Mouse (Mus musculus) forebrain, embryonic 10.5 days (tissue): ENCODE measurements at regions not wholly inside any gene's neighbourhood (a gene's known extent, or its start where the extent isn't known, plus 50 kb on each side); places are given as distances from the start of the nearest gene placed in this dataset.

Experiments
- DNase-seq: peaks from one replicate; pipeline ENCODE4 v3.0.0-alpha.2; 2017; ENCODE audit warnings: low spot score; ENCODE audit errors: extremely low spot score
- H3K27ac ChIP-seq: fragments of 300-500 bp; sonication (generic); 2 replicates; pipeline ENCODE4 v1.5.1; 2016; ENCODE audit warnings: mild to moderate bottlenecking
- H3K27me3 ChIP-seq: fragments of 300-500 bp; sonication (generic); 2 replicates; pipeline ENCODE4 v1.6.1; 2016; ENCODE audit warnings: mild to moderate bottlenecking; ENCODE audit not compliant: poor library complexity, severe bottlenecking
- H3K36me3 ChIP-seq: fragments of 300-500 bp; sonication (generic); replicated peaks from 2 replicates; pipeline ENCODE4 v1.6.1; 2016; ENCODE audit warnings: mild to moderate bottlenecking, moderate library complexity
- H3K4me1 ChIP-seq: fragments of 300-500 bp; sonication (generic); 2 replicates; pipeline ENCODE4 v1.6.1; 2016
- H3K4me3 ChIP-seq: fragments of 300-500 bp; sonication (generic); 2 replicates; pipeline ENCODE4 v1.5.1; 2016; ENCODE audit warnings: mild to moderate bottlenecking, moderate library complexity
- H3K9me3 ChIP-seq: fragments of 300-500 bp; sonication (generic); 2 replicates; pipeline ENCODE4 v1.6.1; 2016; ENCODE audit warnings: mild to moderate bottlenecking, moderate library complexity
- whole genome bisulfite sequencing: fragments of 180-500 bp; shearing (Covaris S2); methylation state at CpG from one replicate; pipeline ENCODE4 v1.1.7; 2016; 5-methylcytosine and 5-hydroxymethylcytosine counted together

DNA sequence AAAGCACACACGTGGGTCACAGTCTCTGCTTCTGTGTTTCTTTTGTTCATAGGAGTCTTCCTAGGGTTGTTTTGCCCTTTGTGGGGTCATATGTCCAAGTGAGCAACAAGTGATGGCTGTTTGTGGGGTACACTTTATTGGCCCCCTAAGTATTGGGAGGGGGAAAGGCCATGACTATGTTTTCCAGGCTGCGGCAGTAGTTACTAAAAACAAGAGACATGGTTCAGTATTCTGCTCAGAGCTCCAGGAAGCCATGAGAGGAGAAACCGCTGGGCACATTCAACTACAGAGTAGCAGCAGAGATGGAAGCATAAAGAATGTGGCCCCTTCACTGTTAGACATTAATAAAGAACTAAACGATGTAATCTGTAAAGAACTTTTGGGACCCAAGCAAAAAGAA is 154.7 kb downstream of the Lmo4 start:
- 82% methylated on average over 4 of the region's 4 CpGs for WGBS
- no peak for DNase-seq
- Histone ChIP-seq H3K4me3 (no peak overlapping the region), H3K27me3 (no peaks in the 10 kb centered on the region), H3K4me1 (no peaks in the 10 kb centered on the region), H3K36me3 (no peaks in the 10 kb centered on the region), H3K27ac (no peak overlapping the region), H3K9me3 (no peaks in the 10 kb centered on the region)

DNA sequence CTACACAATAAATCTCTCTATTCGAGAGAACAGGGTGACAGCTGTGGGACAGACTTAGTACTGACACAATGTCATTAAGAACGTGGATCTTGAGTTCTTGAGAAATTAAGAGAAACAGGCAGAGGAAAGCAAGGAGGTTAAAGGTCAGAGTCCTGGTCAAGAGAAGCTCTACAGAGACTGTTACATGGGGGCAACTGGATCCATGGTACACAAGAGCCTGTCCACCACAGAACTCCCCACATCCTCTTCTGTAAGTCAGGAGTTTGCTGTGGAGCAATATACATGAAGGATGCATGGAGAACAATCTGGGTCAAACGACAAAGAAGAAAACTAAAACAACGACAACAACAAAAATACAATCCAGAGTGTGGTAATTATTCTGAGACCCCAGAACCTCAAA is 155.8 kb downstream of the Lmo4 start:
- Histone ChIP-seq H3K9me3 (no peaks in the 10 kb centered on the region), H3K4me3 (no peak overlapping the region), H3K4me1 (no peaks in the 10 kb centered on the region), H3K27ac (no peak overlapping the region), H3K27me3 (no peaks in the 10 kb centered on the region), H3K36me3 (no peaks in the 10 kb centered on the region)
- no peak for DNase-seq
- WGBS = 75% methylated on average over 4 of the region's 4 CpGs

DNA sequence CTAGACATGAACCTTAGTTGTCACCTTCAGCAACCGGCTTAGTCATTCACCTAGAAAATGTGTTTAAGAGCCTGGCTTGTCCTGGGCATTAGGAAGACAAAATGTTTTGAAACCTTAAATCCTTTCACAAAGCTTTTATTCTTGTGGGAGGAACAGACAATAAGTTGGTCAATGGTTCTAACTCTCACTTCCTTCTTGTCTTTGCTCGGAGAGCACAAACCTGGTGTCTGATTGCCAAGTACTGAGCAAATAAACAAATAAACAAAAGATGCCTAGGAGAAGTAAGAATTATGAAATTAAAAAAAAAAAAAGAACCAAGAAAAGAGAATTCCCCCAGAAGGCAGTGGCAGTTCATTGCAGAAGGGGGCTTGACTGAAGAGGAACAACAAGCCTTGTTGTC is 160.7 kb downstream of the Lmo4 start:
- Histone ChIP-seq H3K36me3 (no peaks in the 10 kb centered on the region), H3K4me3 (no peak overlapping the region), H3K27ac (no peak overlapping the region), H3K4me1 (peaks cover 15% of the 10 kb centered on the region), H3K27me3 (no peaks in the 10 kb centered on the region), H3K9me3 (no peaks in the 10 kb centered on the region)
- 59% methylated on average over 2 of the region's 2 CpGs for WGBS
- no peak for DNase-seq

DNA sequence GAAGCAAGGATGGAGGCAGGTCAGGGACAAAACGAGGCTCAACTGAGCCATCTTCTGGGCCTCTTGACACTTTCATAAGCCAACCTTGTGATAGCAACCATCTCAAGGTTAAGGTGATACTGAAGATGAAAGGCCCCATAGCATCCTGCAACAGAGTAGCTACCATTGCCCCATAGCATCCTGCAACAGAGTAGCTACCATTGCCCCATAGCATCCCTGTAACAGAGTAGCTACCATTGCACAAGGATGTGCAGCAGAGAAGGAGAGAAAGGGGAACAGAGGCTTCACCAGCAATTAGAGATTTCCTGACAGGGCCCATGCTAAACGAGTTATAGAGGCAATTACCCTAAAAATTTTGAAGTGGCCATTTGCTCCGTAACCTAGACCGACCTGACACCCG is 163.2 kb downstream of the Lmo4 start:
- H3K27me3 ChIP-seq = no peaks in the 10 kb centered on the region
- 91% methylated on average over 5 of the region's 5 CpGs for WGBS
- H3K4me3 ChIP-seq = no peak overlapping the region
- no peak overlapping the region for H3K27ac ChIP-seq
- DNase-seq = no peak
- H3K4me1 ChIP-seq = peaks cover 15% of the 10 kb centered on the region
- H3K9me3 ChIP-seq = no peaks in the 10 kb centered on the region
- no peaks in the 10 kb centered on the region for H3K36me3 ChIP-seq

DNA sequence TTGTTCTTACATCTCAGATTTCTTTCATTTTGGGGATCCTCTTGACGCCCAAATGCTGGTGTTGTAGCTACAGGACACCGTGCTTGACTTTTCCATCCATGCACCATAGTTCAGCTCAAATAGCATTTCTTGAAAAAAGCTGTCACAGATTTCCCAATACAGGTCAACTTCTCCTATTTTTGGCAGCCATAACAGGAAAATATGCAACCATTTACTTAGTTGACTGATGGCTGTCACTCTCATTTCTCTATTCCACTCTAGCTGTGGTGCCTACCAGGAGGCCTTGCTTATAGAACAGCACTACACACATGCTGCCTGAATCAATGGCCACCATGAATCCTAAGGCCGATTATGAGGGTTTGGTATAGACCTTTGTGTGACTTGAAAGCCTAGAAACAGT is 165.5 kb downstream of the Lmo4 start:
- no peak overlapping the region for H3K4me3 ChIP-seq
- WGBS = 88% methylated on average over 3 of the region's 3 CpGs
- H3K36me3 ChIP-seq = no peaks in the 10 kb centered on the region
- no peak for DNase-seq
- no peaks in the 10 kb centered on the region for H3K27me3 ChIP-seq
- no peak overlapping the region for H3K27ac ChIP-seq
- no peaks in the 10 kb centered on the region for H3K9me3 ChIP-seq
- H3K4me1 ChIP-seq = peaks cover 15% of the 10 kb centered on the region

DNA sequence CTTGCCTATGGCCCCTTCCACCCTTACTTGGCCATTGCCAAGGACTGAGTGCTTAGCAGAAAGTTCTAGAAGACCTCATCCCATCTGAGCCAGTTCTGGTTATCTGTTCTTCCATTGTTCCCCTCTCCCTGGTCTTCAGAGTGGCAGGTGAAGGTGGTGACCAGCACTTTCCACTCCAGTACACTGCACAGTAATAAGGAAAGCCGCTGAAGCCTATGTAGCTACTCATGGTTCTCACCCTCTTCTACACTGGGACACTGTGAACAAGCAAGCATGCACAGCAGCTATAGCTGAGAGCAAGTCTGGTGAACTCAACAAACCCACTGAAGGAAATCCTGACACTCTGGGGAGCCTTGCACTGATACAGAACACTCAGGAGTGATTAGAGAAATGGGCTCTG is 175.4 kb downstream of the Lmo4 start:
- Histone ChIP-seq H3K36me3 (no peaks in the 10 kb centered on the region), H3K4me1 (peaks cover 10% of the 10 kb centered on the region; the same call in 1 of the 2 replicates), H3K27ac (no peak overlapping the region), H3K9me3 (no peaks in the 10 kb centered on the region), H3K4me3 (no peak overlapping the region), H3K27me3 (no peaks in the 10 kb centered on the region)
- no peak for DNase-seq
- WGBS = 90% methylated on average over 1 of the region's 1 CpGs

DNA sequence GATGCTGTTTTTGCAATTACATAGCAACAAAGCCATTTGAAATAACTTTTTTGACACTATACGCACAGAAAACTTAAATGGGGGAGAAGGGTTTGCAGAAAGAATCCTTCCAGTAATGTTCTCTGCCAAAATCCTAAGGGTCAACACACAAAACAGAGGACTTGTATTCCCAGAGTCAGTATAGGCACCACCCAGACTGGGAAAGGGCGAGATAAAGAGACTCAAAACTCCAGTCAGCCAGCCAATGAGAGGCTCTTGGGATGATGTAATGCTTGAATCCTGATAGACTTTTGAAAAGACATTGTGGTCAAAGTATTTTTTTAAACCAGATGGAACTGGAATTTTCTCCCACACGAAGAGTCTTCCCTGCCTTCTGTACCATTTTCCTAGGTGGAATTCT is 175.9 kb downstream of the Lmo4 start:
- Histone ChIP-seq H3K36me3 (no peaks in the 10 kb centered on the region), H3K27ac (no peak overlapping the region), H3K27me3 (no peaks in the 10 kb centered on the region), H3K4me1 (peaks cover 10% of the 10 kb centered on the region; the same call in 1 of the 2 replicates), H3K9me3 (no peaks in the 10 kb centered on the region), H3K4me3 (no peak overlapping the region)
- DNase-seq = no peak
- WGBS = 86% methylated on average over 3 of the region's 3 CpGs

DNA sequence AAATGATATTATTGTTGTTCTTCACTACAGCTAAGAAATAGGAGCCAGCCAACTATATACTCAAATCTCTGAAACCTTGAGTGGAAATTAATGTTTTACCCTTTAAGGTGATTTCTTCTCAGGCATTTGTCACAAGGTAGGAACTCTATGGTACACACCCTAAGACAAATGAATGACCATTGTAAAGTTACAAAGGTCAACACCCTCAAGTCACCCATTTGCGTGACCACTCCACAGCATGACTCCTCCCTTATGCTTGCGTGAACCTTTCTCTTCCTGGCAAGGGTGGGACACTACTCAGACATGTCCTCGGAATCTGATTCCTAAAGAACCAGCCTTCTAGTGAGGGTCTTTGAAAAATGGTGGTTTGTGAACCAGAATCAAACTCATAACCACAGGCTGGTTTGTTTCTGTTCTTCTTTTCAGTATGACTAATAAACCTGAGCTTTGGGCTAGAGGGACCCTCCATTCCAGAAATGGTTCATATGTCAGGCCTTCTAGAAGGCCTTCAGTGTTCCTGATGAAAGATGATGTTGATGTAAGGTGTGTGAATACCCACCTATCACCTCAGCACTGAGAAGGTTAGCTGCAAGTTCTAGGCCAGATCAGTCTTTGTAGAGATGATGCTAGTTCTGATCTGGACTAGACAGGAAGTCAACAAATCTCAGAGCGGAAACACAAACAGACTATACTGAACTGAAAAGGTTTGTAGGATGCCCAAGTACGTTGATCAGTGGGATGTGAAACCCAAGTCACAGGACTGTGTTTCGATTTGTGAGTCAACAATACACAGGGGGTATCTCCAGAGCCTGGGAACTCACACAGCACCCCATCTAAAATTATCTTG is 177.7 kb downstream of the Lmo4 start:
- no peaks in the 10 kb centered on the region for H3K27me3 ChIP-seq
- H3K4me1 ChIP-seq = peaks cover 10% of the 10 kb centered on the region; the same call in 1 of the 2 replicates
- no peak overlapping the region for H3K27ac ChIP-seq
- WGBS = 89% methylated on average over 6 of the region's 6 CpGs
- H3K36me3 ChIP-seq = no peaks in the 10 kb centered on the region
- no peaks in the 10 kb centered on the region for H3K9me3 ChIP-seq
- no peak for DNase-seq
- no peak overlapping the region for H3K4me3 ChIP-seq

DNA sequence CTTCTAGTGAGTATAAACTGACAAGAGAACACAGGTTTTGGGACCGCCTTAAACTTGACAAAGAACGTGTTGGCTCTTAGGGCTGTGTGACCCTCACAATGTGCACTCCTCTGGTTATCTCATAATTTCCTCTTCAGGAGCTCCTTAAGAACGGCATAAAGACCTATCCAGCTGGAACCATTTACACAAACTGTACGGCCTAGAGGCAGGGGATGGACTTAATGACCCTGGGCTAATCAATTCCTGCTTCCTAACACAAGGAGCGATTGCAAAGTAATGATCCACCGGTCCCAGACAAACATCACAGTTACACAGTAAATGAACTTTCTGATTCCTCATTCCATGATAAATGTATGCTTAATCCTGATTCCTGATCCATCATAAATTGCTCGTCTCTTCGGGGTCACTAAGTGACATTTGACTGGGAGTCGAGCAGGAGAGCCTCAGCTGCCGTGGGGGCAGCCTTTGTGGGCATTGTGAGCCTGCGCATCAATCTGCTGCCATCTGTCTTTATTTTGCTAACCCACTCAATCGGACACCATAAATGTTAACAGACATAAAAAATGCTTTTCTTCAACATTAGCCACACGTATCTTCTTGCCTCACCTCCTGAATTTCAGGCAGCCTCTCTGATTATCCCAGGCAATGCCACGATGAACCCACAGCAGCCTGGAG is 179.4 kb downstream of the Lmo4 start:
- 75% methylated on average over 14 of the region's 14 CpGs for WGBS
- no peak for DNase-seq
- H3K36me3 ChIP-seq = no peaks in the 10 kb centered on the region
- no peak overlapping the region for H3K27ac ChIP-seq
- H3K4me3 ChIP-seq = no peak overlapping the region
- H3K27me3 ChIP-seq = no peaks in the 10 kb centered on the region
- H3K4me1 ChIP-seq = peaks cover 15% of the 10 kb centered on the region; the same call in 1 of the 2 replicates
- H3K9me3 ChIP-seq = no peaks in the 10 kb centered on the region

DNA sequence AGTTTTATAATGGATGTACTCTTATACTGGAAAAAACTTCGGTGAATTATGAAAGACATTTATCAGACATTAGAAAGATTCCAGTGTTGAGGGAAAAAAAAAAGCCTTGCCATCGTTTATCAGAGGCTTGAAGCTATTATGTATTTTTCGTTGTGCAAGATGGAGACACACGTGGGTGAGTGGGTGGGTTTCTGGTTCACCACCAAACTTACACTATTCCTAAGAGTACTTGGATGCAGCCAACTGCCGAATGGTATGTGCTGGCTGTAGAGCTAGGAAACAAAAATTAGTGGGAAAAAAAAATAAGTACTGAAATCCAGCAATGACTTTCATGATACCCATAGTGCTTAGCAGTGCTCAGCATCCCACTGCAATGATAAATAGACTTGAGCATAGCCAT is 180.8 kb downstream of the Lmo4 start:
- no peak for DNase-seq
- no peaks in the 10 kb centered on the region for H3K9me3 ChIP-seq
- H3K36me3 ChIP-seq = no peaks in the 10 kb centered on the region
- no peak overlapping the region for H3K4me3 ChIP-seq
- no peaks in the 10 kb centered on the region for H3K27me3 ChIP-seq
- H3K27ac ChIP-seq = no peak overlapping the region
- peaks cover 18% of the 10 kb centered on the region; the same call in 1 of the 2 replicates for H3K4me1 ChIP-seq
- 92% methylated on average over 5 of the region's 5 CpGs for WGBS

DNA sequence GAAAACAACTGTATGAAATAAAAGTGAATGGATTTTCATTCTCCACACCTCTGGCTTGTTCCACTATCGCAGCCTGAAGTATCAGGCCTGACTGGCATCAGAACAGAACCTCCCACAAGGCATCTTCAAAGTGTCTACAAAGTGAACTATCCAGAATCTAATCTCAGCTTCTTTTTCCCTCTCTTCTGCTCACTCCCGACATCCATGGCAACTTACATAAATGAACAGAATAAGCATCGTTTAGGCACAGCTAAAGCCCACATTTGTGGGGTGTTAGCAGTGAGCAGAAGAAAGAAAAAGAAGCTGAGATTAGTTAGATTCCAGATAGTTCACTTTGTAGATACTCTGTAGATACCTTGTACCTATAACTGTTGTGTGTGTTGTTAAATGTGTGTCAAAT is 182.0 kb downstream of the Lmo4 start:
- Histone ChIP-seq H3K4me1 (peaks cover 18% of the 10 kb centered on the region; the same call in 1 of the 2 replicates), H3K27me3 (no peaks in the 10 kb centered on the region), H3K4me3 (no peak overlapping the region), H3K27ac (no peak overlapping the region), H3K9me3 (no peaks in the 10 kb centered on the region), H3K36me3 (no peaks in the 10 kb centered on the region)
- DNase-seq = no peak
- WGBS = 91% methylated on average over 3 of the region's 3 CpGs

DNA sequence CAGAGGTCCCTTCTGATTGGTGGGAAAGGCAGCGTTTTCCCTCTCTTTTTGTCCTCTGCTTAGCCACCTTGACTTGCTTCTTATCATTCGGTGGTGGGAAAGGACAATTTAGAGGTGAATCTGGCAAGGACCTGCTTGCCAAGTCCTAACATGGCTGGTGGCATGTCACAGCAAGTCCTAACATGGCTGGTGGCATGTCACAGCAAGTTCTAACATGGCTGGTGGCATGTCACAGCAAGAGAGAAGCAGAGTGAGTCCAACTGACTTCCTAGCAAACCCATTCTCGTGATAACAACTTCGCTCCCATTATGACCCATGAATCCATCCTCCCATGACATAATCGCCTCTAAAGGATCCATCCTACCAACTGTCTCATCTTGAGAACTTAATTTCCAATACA is 183.1 kb downstream of the Lmo4 start:
- H3K27me3 ChIP-seq = no peaks in the 10 kb centered on the region
- 89% methylated on average over 5 of the region's 5 CpGs for WGBS
- peaks cover 18% of the 10 kb centered on the region; the same call in 1 of the 2 replicates for H3K4me1 ChIP-seq
- H3K27ac ChIP-seq = no peak overlapping the region
- H3K4me3 ChIP-seq = no peak overlapping the region
- H3K36me3 ChIP-seq = no peaks in the 10 kb centered on the region
- no peaks in the 10 kb centered on the region for H3K9me3 ChIP-seq
- DNase-seq = no peak

DNA sequence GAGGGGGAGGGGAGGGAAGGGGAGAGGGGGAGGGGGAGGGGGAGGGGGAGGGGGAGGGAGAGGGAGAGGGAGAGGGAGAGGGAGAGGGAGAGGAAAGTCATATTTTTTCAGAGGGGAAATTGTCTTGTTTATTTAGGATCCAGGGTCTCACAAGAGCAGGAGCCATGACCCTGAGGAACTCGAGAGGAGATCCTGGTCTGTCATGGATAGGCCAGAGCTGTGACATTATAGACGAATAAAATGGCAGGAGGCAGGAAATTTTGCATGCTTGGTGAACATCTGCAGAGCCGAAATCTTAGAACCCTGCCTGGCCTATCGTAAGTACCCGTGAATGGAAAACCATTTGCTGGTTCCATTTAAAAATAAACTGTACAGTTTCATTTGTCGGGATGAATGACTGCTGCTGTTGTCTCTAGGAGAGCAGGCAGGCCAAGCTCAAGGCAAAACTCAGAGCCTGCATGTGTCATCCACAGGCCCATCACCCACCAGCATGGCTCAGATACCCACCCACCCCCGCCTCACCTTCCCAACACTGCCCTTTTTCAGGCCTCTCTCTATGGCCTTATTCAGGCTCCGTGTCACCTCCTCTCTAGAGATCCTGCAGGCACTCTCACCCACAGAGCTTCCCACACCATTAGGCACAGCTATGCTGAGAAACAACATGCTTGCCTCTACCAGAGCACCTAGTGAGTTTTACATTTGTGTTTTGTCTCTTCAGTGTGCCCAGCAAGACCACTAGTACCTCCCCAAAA is 184.7 kb downstream of the Lmo4 start:
- WGBS = 79% methylated on average over 8 of the region's 8 CpGs
- Histone ChIP-seq H3K27ac (no peak overlapping the region), H3K4me3 (no peak overlapping the region), H3K4me1 (peaks cover 11% of the 10 kb centered on the region; the same call in 1 of the 2 replicates), H3K9me3 (no peaks in the 10 kb centered on the region), H3K36me3 (no peaks in the 10 kb centered on the region), H3K27me3 (no peaks in the 10 kb centered on the region)
- no peak for DNase-seq
